23 mouse cellular contexts compared by ENCODE assay signal in genomic region chr9:103027150-103027889, GRCm38 (mm10). TPM values are rescaled to one million over a fixed set of nuclear protein-coding genes. Genes with fewer than 3 reads are reported as not detected.
DNase-seq lines count a peak whose midpoint lies in the region; ATAC-seq and TF ChIP-seq lines count a peak whose summit lies in the region.
"Had no signal": no experiment of that assay in that cellular context is flagged by ENCODE, and none has a peak within 500 bp of the region (broad histone marks: within the 10 kb centered on the region; RNA-seq: fewer than 3 reads in every experiment).

No protein-coding gene starts in this region.

- DNase-seq in thymus, postnatal 0 days (ENCODE audit: low spot score): peak; percentile 9
- DNase-seq in thymus, postnatal 36 days: no peak
- peak; percentile 15 for DNase-seq in CH12.LX (ENCODE audit: extremely low read depth)
- no peak for DNase-seq in cerebellum, adult 2 months
- no peak for DNase-seq in natural killer cell, adult 2 months (ENCODE audit: low spot score in 2 of 2)
- DNase-seq in forebrain, embryonic 11.5 days (ENCODE audit: low spot score): no peak
- DNase-seq: adrenal gland, adult 8-10 months; adrenal gland, postnatal 14 days; adrenal gland, postnatal 36 days; B cell, adult 2 months; cerebellum, adult 11-12 months; cerebellum, adult 8-10 months; cerebellum, postnatal 10 days; cerebellum, postnatal 25 days had no signal

- no peak for TF ChIP-seq EP300 in CH12.LX (IDR thresholded peaks at IDR 0.05; ENCODE audit: low read length)

- WGBS in cerebellum, adult 2 months: 59% methylated on average over 11 of the region's 11 CpGs
- 81% methylated on average over 11 of the region's 11 CpGs for WGBS in forebrain, embryonic 11.5 days

- TF ChIP-seq RAD21 in CH12.LX (IDR thresholded peaks at IDR 0.05; ENCODE audit: low read depth, low read length): no peak

- peak overlapping the region; percentile 6; the same call in 1 of the 2 replicates for H3K4me2 ChIP-seq in CH12.LX (ENCODE audit: insufficient read depth, low read depth, poor library complexity, severe bottlenecking)
- H3K4me2 ChIP-seq in forebrain, embryonic 11.5 days (ENCODE audit: low read depth, low read length, severe bottlenecking): no peak overlapping the region
- H3K4me2 ChIP-seq: embryonic facial prominence, embryonic 12.5 days; forebrain, embryonic 12.5 days had no signal

- no peak overlapping the region for H3K4me3 ChIP-seq in CH12.LX (replicated peaks in 1 of 3; ENCODE audit: low read depth in 2 of 3, low read length in 2 of 3, poor library complexity in 1 of 3)
- H3K4me3 ChIP-seq in cerebellum, adult 2 months (replicated peaks; ENCODE audit: insufficient read depth, low read depth, low read length): no peak overlapping the region
- H3K4me3 ChIP-seq in forebrain, embryonic 11.5 days (ENCODE audit: low read depth, low read length): no peak overlapping the region
- H3K4me3 ChIP-seq: embryonic facial prominence, embryonic 10.5 days; embryonic facial prominence, embryonic 12.5 days; forebrain, embryonic 12.5 days had no signal

- H3K27ac ChIP-seq in CH12.LX (ENCODE audit: insufficient read depth, low read depth): no peak overlapping the region
- H3K27ac ChIP-seq in cerebellum, adult 2 months (ENCODE audit: insufficient read depth, low read length): no peak overlapping the region
- no peak overlapping the region for H3K27ac ChIP-seq in forebrain, embryonic 11.5 days (ENCODE audit: low read depth, low read length)
- H3K27ac ChIP-seq: embryonic facial prominence, embryonic 10.5 days; embryonic facial prominence, embryonic 12.5 days; forebrain, embryonic 12.5 days had no signal

- ATAC-seq in common myeloid progenitor, adult 5-6 weeks (replicated peaks; ENCODE audit: low read depth, poor library complexity, severe bottlenecking): peak; percentile 56
- no peak for ATAC-seq in forebrain, embryonic 11.5 days (replicated peaks; ENCODE audit: low FRiP score)
- ATAC-seq: activated CD4-positive, CD25-positive, alpha-beta regulatory T cell, adult 4 months; CD4-positive, CD25-positive, alpha-beta regulatory T cell, adult 4 months; forebrain, embryonic 14.5 days; forebrain, embryonic 16.5 days had no signal

- peaks cover 4% of the 10 kb centered on the region for H3K9me3 ChIP-seq in CH12.LX (replicated peaks; ENCODE audit: low read length)
- no peaks in the 10 kb centered on the region for H3K9me3 ChIP-seq in forebrain, embryonic 11.5 days (ENCODE audit: control insufficient read depth, low read length)
- H3K9me3 ChIP-seq: embryonic facial prominence, embryonic 10.5 days; embryonic facial prominence, embryonic 12.5 days; forebrain, embryonic 12.5 days had no signal

- H3K27me3 ChIP-seq in CH12.LX (replicated peaks): peaks cover 7% of the 10 kb centered on the region
- no peaks in the 10 kb centered on the region for H3K27me3 ChIP-seq in cerebellum, adult 2 months (ENCODE audit: control insufficient read depth, insufficient read depth, low read length)
- no peaks in the 10 kb centered on the region for H3K27me3 ChIP-seq in forebrain, embryonic 11.5 days (ENCODE audit: control insufficient read depth, insufficient read depth, low read length)
- H3K27me3 ChIP-seq: embryonic facial prominence, embryonic 12.5 days; forebrain, embryonic 12.5 days had no signal

- no peak for TF ChIP-seq POLR2A in CH12.LX (IDR thresholded peaks at IDR 0.05; ENCODE audit: low read depth, low read length)
- no peak for TF ChIP-seq POLR2A in cerebellum, adult 2 months (IDR thresholded peaks at IDR 0.05; ENCODE audit: borderline replicate concordance, insufficient read depth, low read length)

- dilution Hi-C loops in CH12.LX (cut with MboI; ENCODE audit: extremely low pct_ligation_motif_present, extremely low pct_unique_long_range_greater_than_20kb, low sequenced_read_pairs): no loop called here

- no peak for TF ChIP-seq CTCF in CH12.LX (conservative IDR thresholded peaks at IDR 0.05 in 1 of 2, IDR thresholded peaks at IDR 0.05 in 1 of 2; ENCODE audit: low read depth in 2 of 2, low read length in 2 of 2)
- no peak for TF ChIP-seq CTCF in cerebellum, adult 2 months (IDR thresholded peaks at IDR 0.05; ENCODE audit: borderline replicate concordance, insufficient read depth, low read depth, low read length)

- no peaks in the 10 kb centered on the region for H3K36me3 ChIP-seq in CH12.LX (replicated peaks in 1 of 2; ENCODE audit: control insufficient read depth in 1 of 2, insufficient read depth in 1 of 2, low read length in 1 of 2)
- no peaks in the 10 kb centered on the region for H3K36me3 ChIP-seq in forebrain, embryonic 11.5 days (ENCODE audit: control insufficient read depth, insufficient read depth, low read length)
- H3K36me3 ChIP-seq: embryonic facial prominence, embryonic 10.5 days; embryonic facial prominence, embryonic 12.5 days; forebrain, embryonic 12.5 days had no signal

- in situ Hi-C loops in CH12.LX (cut with MboI; ENCODE audit: low pct_ligation_motif_present, low pct_unique_long_range_greater_than_20kb, low sequenced_read_pairs): no loop called here

- H3K79me2 ChIP-seq in CH12.LX (replicated peaks; ENCODE audit: control insufficient read depth, extremely low read depth, insufficient read depth, poor library complexity, severe bottlenecking): no peaks in the 10 kb centered on the region

- H3K4me1 ChIP-seq in CH12.LX (ENCODE audit: control insufficient read depth in 1 of 2, insufficient read depth in 2 of 2): peaks cover 17 to 30% of the 10 kb centered on the region in 2 experiments
- H3K4me1 ChIP-seq in cerebellum, adult 2 months (ENCODE audit: control insufficient read depth, insufficient read depth, low read length): peaks cover 4% of the 10 kb centered on the region; the same call in 1 of the 2 replicates
- H3K4me1 ChIP-seq in forebrain, embryonic 11.5 days (replicated peaks; ENCODE audit: control insufficient read depth, insufficient read depth, low read length): no peaks in the 10 kb centered on the region
- H3K4me1 ChIP-seq: embryonic facial prominence, embryonic 12.5 days; forebrain, embryonic 12.5 days had no signal

- no peak overlapping the region for H3K9ac ChIP-seq in CH12.LX (ENCODE audit: insufficient read depth, low read depth)
- no peak overlapping the region for H3K9ac ChIP-seq in forebrain, embryonic 11.5 days (ENCODE audit: low read length)
- H3K9ac ChIP-seq: embryonic facial prominence, embryonic 12.5 days; forebrain, embryonic 12.5 days had no signal

TF ChIP-seq in CH12.LX, 34 proteins besides CTCF, POLR2A, EP300 and RAD21:
- TF ChIP-seq USF2 (conservative IDR thresholded peaks at IDR 0.05; ENCODE audit: low read depth, low read length) (peak; percentile 56; the same call in 1 of the 2 replicates), ELF1 (IDR thresholded peaks at IDR 0.05; ENCODE audit: low read depth, low read length) (peak; percentile 54; the same call in 1 of the 2 replicates), USF1 (IDR thresholded peaks at IDR 0.05; ENCODE audit: low read depth, low read length) (peak; percentile 67), SIN3A (IDR thresholded peaks at IDR 0.05; ENCODE audit: low read length) (no peak)
TF ChIP-seq in CH12.LX: peak in this region for 3.

RNA-seq across cellular contexts. Expression of gene Slco2a1, which starts 38.8 kb away (rescaled TPM):
- polyA plus RNA-seq in thymus, postnatal 0 days (2015; fragmentation: Nextera tagmentation; extraction: Ambion mirVana): 10.0 and 12.2 TPM in 2 replicates
- total RNA-seq in CH12.LX (2012; rRNA removed) (not detected in 2 replicates), CH12.LX (2014; rRNA removed) (not detected in 2 replicates)
- 0.14 and 0.16 TPM in 2 replicates for polyA plus RNA-seq in CH12.LX (2012; ENCODE audit: insufficient read length, low read depth)
- not detected in 2 replicates for total RNA-seq in common myeloid progenitor, adult 5-6 weeks (2017)
- 3.6 and 5.3 TPM in 2 replicates for polyA plus RNA-seq in cerebellum, adult 2 months (2012; rRNA removed)
- 0.36 and 0.55 TPM in 2 replicates for polyA plus RNA-seq in forebrain, embryonic 11.5 days (2014; fragmentation: Nextera tagmentation; extraction: Ambion mirVana)
- total RNA-seq: MEL had no signal

Comparison
In these comparisons a context has a peak if more than half of its experiments do, and no peak if none do; other contexts are left out.
1. DNase-seq: peak in thymus, postnatal 0 days (single experiment) and CH12.LX (single experiment); none in thymus, postnatal 36 days (0 of 2), cerebellum, adult 2 months (0 of 2), natural killer cell, adult 2 months (0 of 2) and forebrain, embryonic 11.5 days (single experiment).